ENCODE assay signal across 32 mouse cellular contexts in genomic region chr6:58896648-58897047, GRCm38 (mm10). TPM values are rescaled to one million over a fixed set of nuclear protein-coding genes. Genes with fewer than 3 reads are reported as not detected.
DNase-seq lines count a peak whose midpoint lies in the region; ATAC-seq lines count a peak whose summit lies in the region.
"Had no signal": no experiment of that assay in that cellular context is flagged by ENCODE, and none has a peak within 500 bp of the region (broad histone marks: within the 10 kb centered on the region; RNA-seq: fewer than 3 reads in every experiment).

No protein-coding gene starts in this region.

- H3K9me3 ChIP-seq in heart, embryonic 16.5 days (replicated peaks; ENCODE audit: control insufficient read depth, low read length): no peaks in the 10 kb centered on the region
- H3K9me3 ChIP-seq in hindbrain, embryonic 10.5 days: no peaks in the 10 kb centered on the region
- H3K9me3 ChIP-seq: embryonic facial prominence, embryonic 10.5 days; embryonic facial prominence, embryonic 15.5 days; forebrain, embryonic 12.5 days; limb, embryonic 12.5 days; liver, embryonic 15.5 days; lung, embryonic 15.5 days had no signal

- intact Hi-C loops in gastrocnemius, postnatal 14 days (cut with DNase I; ENCODE audit: low total_unique reads): no loop called here
- intact Hi-C loops in heart, postnatal 36 days (cut with DNase I): no loop called here

- peak overlapping the region; percentile 77 for H3K27ac ChIP-seq in heart, embryonic 16.5 days (ENCODE audit: low read length)
- H3K27ac ChIP-seq in hindbrain, embryonic 10.5 days: no peak overlapping the region
- H3K27ac ChIP-seq: embryonic facial prominence, embryonic 10.5 days; embryonic facial prominence, embryonic 15.5 days; forebrain, embryonic 12.5 days; layer of hippocampus, adult 2 months; left cerebral cortex, adult 2 months; limb, embryonic 12.5 days; liver, embryonic 15.5 days; lung, embryonic 15.5 days; stomach, postnatal 0 days had no signal

- peak; percentile 72 for ATAC-seq in heart, embryonic 16.5 days (replicated peaks; ENCODE audit: extremely low read depth, insufficient read depth, low FRiP score)
- ATAC-seq: hindbrain, embryonic 16.5 days; midbrain, embryonic 16.5 days; Patski had no signal

- 32% methylated on average over 3 of the region's 3 CpGs for WGBS in heart, embryonic 16.5 days
- WGBS in hindbrain, embryonic 10.5 days: 83% methylated on average over 3 of the region's 3 CpGs

- H3K36me3 ChIP-seq in heart, embryonic 16.5 days (ENCODE audit: control insufficient read depth, insufficient read depth): peaks cover 22% of the 10 kb centered on the region
- no peaks in the 10 kb centered on the region for H3K36me3 ChIP-seq in hindbrain, embryonic 10.5 days
- H3K36me3 ChIP-seq: embryonic facial prominence, embryonic 10.5 days; embryonic facial prominence, embryonic 15.5 days; forebrain, embryonic 12.5 days; liver, embryonic 15.5 days; lung, embryonic 15.5 days had no signal

- H3K4me2 ChIP-seq in heart, embryonic 16.5 days (ENCODE audit: low read depth, low read length): no peak overlapping the region
- H3K4me2 ChIP-seq: embryonic facial prominence, embryonic 15.5 days; forebrain, embryonic 12.5 days; limb, embryonic 12.5 days; liver, embryonic 15.5 days; lung, embryonic 15.5 days; midbrain, embryonic 11.5 days had no signal

- DNase-seq in gastrocnemius, adult 18-20 months (ENCODE audit: low spot score): peak; percentile 63
- DNase-seq in gastrocnemius, postnatal 14 days: no peak
- peak; percentile 35 to 51 for DNase-seq in heart, adult 9 months (ENCODE audit: low spot score in 2 of 2)
- DNase-seq in heart, postnatal 36 days: no peak
- no peak for DNase-seq in hindbrain, embryonic 10.5 days (ENCODE audit: low spot score)
- no peak for DNase-seq in lung, adult 18-20 months
- DNase-seq: adrenal gland, postnatal 14 days; kidney, adult 18-20 months; kidney, postnatal 36 days; lung, postnatal 36 days; right cerebral cortex, postnatal 25 days; spleen, adult 18-20 months; thymus, adult 18-20 months; thymus, postnatal 36 days had no signal

- H3K27me3 ChIP-seq in heart, embryonic 16.5 days (ENCODE audit: control insufficient read depth, insufficient read depth, low read length): no peaks in the 10 kb centered on the region
- H3K27me3 ChIP-seq in hindbrain, embryonic 10.5 days (ENCODE audit: insufficient read depth, poor library complexity, severe bottlenecking): no peaks in the 10 kb centered on the region
- H3K27me3 ChIP-seq: embryonic facial prominence, embryonic 15.5 days; forebrain, embryonic 12.5 days; limb, embryonic 12.5 days; liver, embryonic 15.5 days; lung, embryonic 15.5 days; Patski had no signal

- no peak overlapping the region for H3K4me3 ChIP-seq in heart, embryonic 16.5 days (ENCODE audit: low read length)
- H3K4me3 ChIP-seq in hindbrain, embryonic 10.5 days: no peak overlapping the region
- H3K4me3 ChIP-seq: embryonic facial prominence, embryonic 10.5 days; embryonic facial prominence, embryonic 15.5 days; forebrain, embryonic 12.5 days; layer of hippocampus, adult 2 months; left cerebral cortex, adult 2 months; limb, embryonic 12.5 days; liver, embryonic 15.5 days; lung, embryonic 15.5 days had no signal

- no peak overlapping the region for H3K9ac ChIP-seq in heart, embryonic 16.5 days (ENCODE audit: low read length)
- H3K9ac ChIP-seq: embryonic facial prominence, embryonic 15.5 days; forebrain, embryonic 12.5 days; limb, embryonic 12.5 days; liver, embryonic 15.5 days; lung, embryonic 15.5 days had no signal

- peaks cover 19% of the 10 kb centered on the region for H3K4me1 ChIP-seq in heart, embryonic 16.5 days (ENCODE audit: control insufficient read depth, insufficient read depth, low read length)
- H3K4me1 ChIP-seq in hindbrain, embryonic 10.5 days (replicated peaks): no peaks in the 10 kb centered on the region
- H3K4me1 ChIP-seq: embryonic facial prominence, embryonic 10.5 days; embryonic facial prominence, embryonic 15.5 days; forebrain, embryonic 12.5 days; limb, embryonic 12.5 days; liver, embryonic 15.5 days; lung, embryonic 15.5 days had no signal

RNA-seq across cellular contexts. Expression of gene Nap1l5, which starts 10.2 kb away (rescaled TPM):
- total RNA-seq in gastrocnemius, adult 18-20 months (2021): under 1 TPM; 0.17 to 0.50 TPM
- total RNA-seq in gastrocnemius, postnatal 14 days (2021): under 1 TPM; 0.16 to 0.18 TPM
- total RNA-seq in heart, postnatal 36 days (2021): 1 to 10 TPM in 1 of 2 experiments, under 1 TPM in 1; 0.38 to 1.2 TPM
- polyA plus RNA-seq in heart, embryonic 16.5 days (2015; fragmentation: Nextera tagmentation; extraction: Ambion mirVana): 1.1 and 1.5 TPM in 2 replicates
- polyA plus RNA-seq in hindbrain, embryonic 10.5 days (2016; fragmentation: Nextera tagmentation; extraction: Ambion mirVana): 7.5 and 20.1 TPM in 2 replicates
- total RNA-seq: megakaryocyte, adult 5-6 weeks; MEL; neutrophil, adult 5-6 weeks had no signal
- polyA plus RNA-seq: liver, adult 2 months; Patski had no signal

Comparison
In these comparisons a context has a peak if more than half of its experiments do, and no peak if none do; other contexts are left out.
1. DNase-seq: peak in gastrocnemius, adult 18-20 months (single experiment) and heart, adult 9 months (2 of 2); none in gastrocnemius, postnatal 14 days (single experiment), heart, postnatal 36 days (0 of 2), hindbrain, embryonic 10.5 days (single experiment) and lung, adult 18-20 months (0 of 2).